Mouse (Mus musculus) hindbrain, postnatal 0 days (tissue): ENCODE data around the gene Matk. TPM values are rescaled to one million over a fixed set of nuclear protein-coding genes. Genes with fewer than 3 reads are reported as not detected.

Experiments
- ATAC-seq: fragments of 200-750 bp; cut with Nextera tagmentation; 2 replicates; pipeline ENCODE4 v1.8.0; 2017; ENCODE audit warnings: mild to moderate bottlenecking, moderate TSS enrichment, moderate library complexity
- DNase-seq: peaks from one replicate; pipeline ENCODE4 v3.0.0-alpha.2; 2015; ENCODE audit warnings: low spot score
- H3K27ac ChIP-seq: fragments of 300-500 bp; sonication (generic); 2 replicates; pipeline ENCODE4 v1.5.1; 2014; ENCODE audit warnings: mild to moderate bottlenecking
- H3K27me3 ChIP-seq: fragments of 300-500 bp; sonication (generic); 2 replicates; pipeline ENCODE4 v1.6.1; 2014; ENCODE audit warnings: low read length, mixed read lengths; ENCODE audit not compliant: insufficient read depth
- H3K36me3 ChIP-seq: fragments of 300-500 bp; sonication (generic); 2 replicates; pipeline ENCODE4 v1.6.1; 2014; ENCODE audit warnings: low read length, mixed read lengths; ENCODE audit not compliant: insufficient read depth
- H3K4me1 ChIP-seq: fragments of 300-500 bp; sonication (generic); 2 replicates; pipeline ENCODE4 v1.6.1; 2014; ENCODE audit warnings: antibody characterized with exemption, low read length, mixed read lengths; ENCODE audit not compliant: insufficient read depth
- H3K4me2 ChIP-seq: fragments of 300-500 bp; sonication (generic); 2 replicates; pipeline ENCODE4 v1.6.1; 2014; ENCODE audit warnings: low read depth, mild to moderate bottlenecking, low read length, moderate library complexity, mixed read lengths
- H3K4me3 ChIP-seq: fragments of 300-500 bp; sonication (generic); 2 replicates; pipeline ENCODE4 v1.5.1; 2014; ENCODE audit warnings: low read length
- H3K9ac ChIP-seq: fragments of 300-500 bp; sonication (generic); replicated peaks from 2 replicates; pipeline ENCODE4 v1.6.1; 2014; ENCODE audit warnings: mild to moderate bottlenecking, low read length, moderate library complexity, mixed read lengths
- H3K9me3 ChIP-seq: fragments of 300-500 bp; sonication (generic); 2 replicates; pipeline ENCODE4 v1.6.1; 2016; ENCODE audit warnings: low read length, mixed read lengths
- CTCF ChIP-seq: IDR thresholded peaks from 2 replicates; pipeline ENCODE4 v1.5.1; 2016; ENCODE audit warnings: antibody characterized with exemption, control low read depth, low read depth
- WGBS: fragments of 180-500 bp; shearing (Covaris S2); extraction: QIAGEN DNeasy Blood & Tissue Kit; methylation state at CpG from one replicate; pipeline ENCODE4 v1.1.7; 2014; 5-methylcytosine and 5-hydroxymethylcytosine counted together
- microRNA-seq, 2 experiments: library from miRNA; unstranded; fragments of <30 nt; microRNA quantifications; one replicate each; pipeline ENCODE4; 2016
- polyA plus RNA-seq: library from polyadenylated mRNA; unstranded; fragments of >200 nt; fragmentation: Nextera tagmentation; extraction: Ambion mirVana; gene quantifications from 2 replicates; pipeline ENCODE4 v1.2.1, GENCODE M21; 2015
- total RNA-seq: library from RNA; depleted of rRNA; stranded (reverse); fragments of >200 nt; gene quantifications from 2 replicates; pipeline ENCODE4 v1.2.3, GENCODE M21; 2014; rRNA removed

Gene Matk
- total and polyA plus RNA-seq, 2 experiments from 2014 or later = 82.7 to 121 TPM

GRCm38 (mm10) chr10:81306173-81306668, 53.5 kb downstream of the Matk start:
- H3K27me3 ChIP-seq = no peaks in the 10 kb centered on the region
- no peaks in the 10 kb centered on the region for H3K4me1 ChIP-seq
- H3K9me3 ChIP-seq = no peaks in the 10 kb centered on the region
- no peak overlapping the region for H3K4me2 ChIP-seq
- H3K36me3 ChIP-seq = peaks cover 52% of the 10 kb centered on the region
- no peak overlapping the region for H3K4me3 ChIP-seq
- TF ChIP-seq CTCF = no peak
- WGBS = 92% methylated on average over 12 of the region's 12 CpGs
- H3K9ac ChIP-seq = no peak overlapping the region
- DNase-seq (no peak), ATAC-seq (no peak)
- no peak overlapping the region for H3K27ac ChIP-seq

GRCm38 (mm10) chr10:81306837-81307682, 54.3 kb downstream of the Matk start:
- 94% methylated on average over 21 of the region's 21 CpGs for WGBS
- H3K9ac ChIP-seq = no peak overlapping the region
- ATAC-seq (no peak), DNase-seq (no peak)
- no peaks in the 10 kb centered on the region for H3K4me1 ChIP-seq
- no peaks in the 10 kb centered on the region for H3K27me3 ChIP-seq
- H3K4me3 ChIP-seq = no peak overlapping the region
- H3K9me3 ChIP-seq = no peaks in the 10 kb centered on the region
- TF ChIP-seq CTCF = no peak
- H3K27ac ChIP-seq = no peak overlapping the region
- peaks cover 60% of the 10 kb centered on the region for H3K36me3 ChIP-seq
- H3K4me2 ChIP-seq = no peak overlapping the region

GRCm38 (mm10) chr10:81309571-81309970, 56.8 kb downstream of the Matk start:
- H3K4me2 ChIP-seq = no peak overlapping the region
- WGBS = 86% methylated on average over 5 of the region's 5 CpGs
- no peaks in the 10 kb centered on the region for H3K9me3 ChIP-seq
- no peaks in the 10 kb centered on the region for H3K4me1 ChIP-seq
- no peak for TF ChIP-seq CTCF
- peaks cover 79% of the 10 kb centered on the region for H3K36me3 ChIP-seq
- ATAC-seq = no peak
- no peak for DNase-seq
- H3K4me3 ChIP-seq = no peak overlapping the region
- no peak overlapping the region for H3K27ac ChIP-seq
- H3K9ac ChIP-seq = no peak overlapping the region
- no peaks in the 10 kb centered on the region for H3K27me3 ChIP-seq

Small RNAs within 50 kb of the gene (microRNA-seq; reads per million reads assigned to microRNA genes)
- 8.6 to 10.4 reads per million in 2 experiments for gene Mir3057

Other genes with a start within 250 kb of the Matk start
Only the 30 nearest of the 34 such genes appear.
- 82.0 and 106 TPM in 2 replicates for gene Diras1, start 227.3 kb upstream of the Matk start, total RNA-seq
- 69.0 and 78.7 TPM in 2 replicates for gene Diras1, start 227.3 kb upstream of the Matk start, polyA plus RNA-seq
- 118 and 126 TPM in 2 replicates for gene Slc39a3, start 215.5 kb upstream of the Matk start, total RNA-seq
- gene Slc39a3, start 215.5 kb upstream of the Matk start, polyA plus RNA-seq = 40.6 and 41.9 TPM in 2 replicates
- 264 and 279 TPM in 2 replicates for gene Sgta, start 192.8 kb upstream of the Matk start, total RNA-seq
- gene Sgta, start 192.8 kb upstream of the Matk start, polyA plus RNA-seq = 275 and 290 TPM in 2 replicates
- 73.5 and 79.1 TPM in 2 replicates for gene Thop1, start 182.9 kb upstream of the Matk start, total RNA-seq
- 36.4 and 36.9 TPM in 2 replicates for gene Thop1, start 182.9 kb upstream of the Matk start, polyA plus RNA-seq
- 0.61 and 1.0 TPM in 2 replicates for gene Creb3l3, start 154.1 kb upstream of the Matk start, total RNA-seq
- gene Creb3l3, start 154.1 kb upstream of the Matk start, polyA plus RNA-seq = 0.59 and 0.71 TPM in 2 replicates
- 297 and 309 TPM in 2 replicates for gene Map2k2, start 147.0 kb upstream of the Matk start, total RNA-seq
- gene Map2k2, start 147.0 kb upstream of the Matk start, polyA plus RNA-seq = 196 and 204 TPM in 2 replicates
- 37.3 and 38.4 TPM in 2 replicates for gene Zbtb7a, start 117.7 kb upstream of the Matk start, total RNA-seq
- gene Zbtb7a, start 117.7 kb upstream of the Matk start, polyA plus RNA-seq = 22.0 and 22.3 TPM in 2 replicates
- 33.9 and 46.4 TPM in 2 replicates for gene Pias4, start 85.0 kb upstream of the Matk start, total RNA-seq
- 32.0 and 33.7 TPM in 2 replicates for gene Pias4, start 85.0 kb upstream of the Matk start, polyA plus RNA-seq
- 2,095 and 2,196 TPM in 2 replicates for gene Eef2, start 76.3 kb upstream of the Matk start, total RNA-seq
- gene Eef2, start 76.3 kb upstream of the Matk start, polyA plus RNA-seq = 422 and 434 TPM in 2 replicates
- 69.7 and 80.9 TPM in 2 replicates for gene Dapk3, start 69.9 kb upstream of the Matk start, total RNA-seq
- gene Dapk3, start 69.9 kb upstream of the Matk start, polyA plus RNA-seq = 52.3 and 56.1 TPM in 2 replicates
- not detected in 2 replicates for gene 4930442H23Rik, start 69.1 kb upstream of the Matk start, total RNA-seq
- gene 4930442H23Rik, start 69.1 kb upstream of the Matk start, polyA plus RNA-seq = 0.26 TPM in 1 of 2 replicates, not detected in the other
- 0.31 and 0.58 TPM in 2 replicates for gene Nmrk2, start 50.9 kb upstream of the Matk start, total RNA-seq
- 0.15 and 0.25 TPM in 2 replicates for gene Nmrk2, start 50.9 kb upstream of the Matk start, polyA plus RNA-seq
- gene Atcay, start 22.1 kb upstream of the Matk start, total RNA-seq = 169 and 197 TPM in 2 replicates
- gene Atcay, start 22.1 kb upstream of the Matk start, polyA plus RNA-seq = 66.7 and 70.2 TPM in 2 replicates
- gene Zfr2, start 19.8 kb upstream of the Matk start, total RNA-seq = 64.1 and 89.3 TPM in 2 replicates
- 21.7 and 21.9 TPM in 2 replicates for gene Zfr2, start 19.8 kb upstream of the Matk start, polyA plus RNA-seq
- gene Mrpl54, start 14.0 kb downstream of the Matk start, total RNA-seq = 106 and 113 TPM in 2 replicates
- gene Mrpl54, start 14.0 kb downstream of the Matk start, polyA plus RNA-seq = 159 and 170 TPM in 2 replicates
- gene Apba3, start 14.0 kb downstream of the Matk start, total RNA-seq = 61.0 and 63.6 TPM in 2 replicates
- gene Apba3, start 14.0 kb downstream of the Matk start, polyA plus RNA-seq = 24.0 and 27.6 TPM in 2 replicates
- 2.9 and 6.0 TPM in 2 replicates for gene Tjp3, start 38.6 kb downstream of the Matk start, total RNA-seq
- 3.9 and 5.2 TPM in 2 replicates for gene Tjp3, start 38.6 kb downstream of the Matk start, polyA plus RNA-seq
- gene Pip5k1c, start 40.0 kb downstream of the Matk start, total RNA-seq = 223 and 242 TPM in 2 replicates
- gene Pip5k1c, start 40.0 kb downstream of the Matk start, polyA plus RNA-seq = 97.4 and 108 TPM in 2 replicates
- gene Cactin, start 68.2 kb downstream of the Matk start, total RNA-seq = 24.3 and 46.2 TPM in 2 replicates
- 19.6 and 20.2 TPM in 2 replicates for gene Cactin, start 68.2 kb downstream of the Matk start, polyA plus RNA-seq
- 2.6 TPM in 2 replicates for gene Tbxa2r, start 75.8 kb downstream of the Matk start, total RNA-seq
- 4.0 and 4.3 TPM in 2 replicates for gene Tbxa2r, start 75.8 kb downstream of the Matk start, polyA plus RNA-seq
- 0.16 TPM in 1 of 2 replicates, not detected in the other for gene Gipc3, start 90.3 kb downstream of the Matk start, total RNA-seq
- gene Gipc3, start 90.3 kb downstream of the Matk start, polyA plus RNA-seq = not detected in 2 replicates
- 20.8 and 28.5 TPM in 2 replicates for gene Hmg20b, start 97.5 kb downstream of the Matk start, total RNA-seq
- gene Hmg20b, start 97.5 kb downstream of the Matk start, polyA plus RNA-seq = 36.8 and 41.1 TPM in 2 replicates
- 34.4 and 38.1 TPM in 2 replicates for gene Mfsd12, start 104.6 kb downstream of the Matk start, total RNA-seq
- gene Mfsd12, start 104.6 kb downstream of the Matk start, polyA plus RNA-seq = 13.6 TPM in 2 replicates
- not detected in 2 replicates for gene 4930404N11Rik, start 112.9 kb downstream of the Matk start, total RNA-seq
- gene 4930404N11Rik, start 112.9 kb downstream of the Matk start, polyA plus RNA-seq = 0.25 and 0.99 TPM in 2 replicates
- gene Fzr1, start 125.6 kb downstream of the Matk start, total RNA-seq = 106 and 118 TPM in 2 replicates
- gene Fzr1, start 125.6 kb downstream of the Matk start, polyA plus RNA-seq = 131 and 134 TPM in 2 replicates
- 146 TPM in 2 replicates for gene Dohh, start 131.5 kb downstream of the Matk start, total RNA-seq
- 111 and 114 TPM in 2 replicates for gene Dohh, start 131.5 kb downstream of the Matk start, polyA plus RNA-seq
- gene Gm48551, start 131.5 kb downstream of the Matk start, total RNA-seq = 2.1 and 3.3 TPM in 2 replicates
- 5.3 and 7.0 TPM in 2 replicates for gene Gm48551, start 131.5 kb downstream of the Matk start, polyA plus RNA-seq
- gene Gm48552, start 136.1 kb downstream of the Matk start, total RNA-seq = 7.5 TPM in 2 replicates
- gene Gm48552, start 136.1 kb downstream of the Matk start, polyA plus RNA-seq = 2.7 and 4.0 TPM in 2 replicates
- 2.9 and 3.7 TPM in 2 replicates for gene Smim24, start 140.1 kb downstream of the Matk start, total RNA-seq
- 1.4 and 1.7 TPM in 2 replicates for gene Smim24, start 140.1 kb downstream of the Matk start, polyA plus RNA-seq
- gene Nfic, start 202.7 kb downstream of the Matk start, total RNA-seq = 17.2 and 26.5 TPM in 2 replicates
- gene Nfic, start 202.7 kb downstream of the Matk start, polyA plus RNA-seq = 33.8 and 34.6 TPM in 2 replicates